Mouse (Mus musculus): ENCODE measurements around the gene Aacs. TPM values are rescaled to one million over a fixed set of nuclear protein-coding genes. Genes with fewer than 3 reads are reported as not detected.

The Aacs gene
- polyA plus RNA-seq, 1 experiment from 2014 or later = 13.7 TPM

- Histone ChIP-seq H3K9ac (ENCODE audit: low read depth, low read length) (no peak overlapping the region), H3K9me3 (ENCODE audit: control insufficient read depth) (no peaks in the 10 kb centered on the region), H3K36me3 (ENCODE audit: control insufficient read depth, insufficient read depth) (no peaks in the 10 kb centered on the region), H3K4me2 (replicated peaks; ENCODE audit: low read depth) (no peak overlapping the region), H3K27ac (ENCODE audit: low read depth, low read length) (no peak overlapping the region), H3K4me3 (ENCODE audit: low read depth, low read length) (no peak overlapping the region), H3K27me3 (replicated peaks; ENCODE audit: control insufficient read depth, insufficient read depth, low read length) (no peaks in the 10 kb centered on the region), H3K4me1 (replicated peaks; ENCODE audit: control insufficient read depth, insufficient read depth, low read length) (no peaks in the 10 kb centered on the region)
- ATAC-seq = no peak
- WGBS = 48% methylated on average over 10 of the region's 10 CpGs
- peak; percentile 76 for TF ChIP-seq CTCF (IDR thresholded peaks at IDR 0.05; ENCODE audit: low read depth)
Measured at GRCm38 (mm10) chr5:125461868-125462445, 13.7 kb upstream of the Aacs start.

- no peaks in the 10 kb centered on the region for H3K36me3 ChIP-seq (ENCODE audit: control insufficient read depth, insufficient read depth)
- H3K4me1 ChIP-seq (replicated peaks; ENCODE audit: control insufficient read depth, insufficient read depth, low read length) = no peaks in the 10 kb centered on the region
- no peaks in the 10 kb centered on the region for H3K27me3 ChIP-seq (replicated peaks; ENCODE audit: control insufficient read depth, insufficient read depth, low read length)
- no peak for ATAC-seq
- H3K9ac ChIP-seq (ENCODE audit: low read depth, low read length) = no peak overlapping the region
- peak overlapping the region; percentile 64 for H3K4me2 ChIP-seq (replicated peaks; ENCODE audit: low read depth)
- no peak overlapping the region for H3K4me3 ChIP-seq (ENCODE audit: low read depth, low read length)
- H3K9me3 ChIP-seq (ENCODE audit: control insufficient read depth) = no peaks in the 10 kb centered on the region
- H3K27ac ChIP-seq (ENCODE audit: low read depth, low read length) = no peak overlapping the region
- 37% methylated on average over 7 of the region's 7 CpGs for whole genome bisulfite sequencing
- no peak for TF ChIP-seq CTCF (IDR thresholded peaks at IDR 0.05; ENCODE audit: low read depth)
Measured at GRCm38 (mm10) chr5:125465192-125465591, 10.4 kb upstream of the Aacs start.

- no peak overlapping the region for H3K9ac ChIP-seq (ENCODE audit: low read depth, low read length)
- peak; percentile 99 for ATAC-seq
- H3K4me2 ChIP-seq (replicated peaks; ENCODE audit: low read depth) = peak overlapping the region; percentile 64
- H3K27me3 ChIP-seq (replicated peaks; ENCODE audit: control insufficient read depth, insufficient read depth, low read length) = no peaks in the 10 kb centered on the region
- no peaks in the 10 kb centered on the region for H3K36me3 ChIP-seq (ENCODE audit: control insufficient read depth, insufficient read depth)
- peak overlapping the region; percentile 16; the same call in 1 of the 2 replicates for H3K4me3 ChIP-seq (ENCODE audit: low read depth, low read length)
- TF ChIP-seq CTCF (IDR thresholded peaks at IDR 0.05; ENCODE audit: low read depth) = no peak
- H3K4me1 ChIP-seq (replicated peaks; ENCODE audit: control insufficient read depth, insufficient read depth, low read length) = no peaks in the 10 kb centered on the region
- no peak overlapping the region for H3K27ac ChIP-seq (ENCODE audit: low read depth, low read length)
- no peaks in the 10 kb centered on the region for H3K9me3 ChIP-seq (ENCODE audit: control insufficient read depth)
- under 1% methylated on average over 25 of the region's 25 CpGs for WGBS
Measured at GRCm38 (mm10) chr5:125465701-125466106, 9.9 kb upstream of the Aacs start.

- 74% methylated on average over 5 of the region's 5 CpGs for WGBS
- H3K4me3 ChIP-seq (ENCODE audit: low read depth, low read length) = no peak overlapping the region
- H3K4me1 ChIP-seq (replicated peaks; ENCODE audit: control insufficient read depth, insufficient read depth, low read length) = no peaks in the 10 kb centered on the region
- H3K4me2 ChIP-seq (replicated peaks; ENCODE audit: low read depth) = no peak overlapping the region
- H3K9me3 ChIP-seq (ENCODE audit: control insufficient read depth) = no peaks in the 10 kb centered on the region
- no peaks in the 10 kb centered on the region for H3K36me3 ChIP-seq (ENCODE audit: control insufficient read depth, insufficient read depth)
- ATAC-seq = no peak
- no peak overlapping the region for H3K9ac ChIP-seq (ENCODE audit: low read depth, low read length)
- no peak overlapping the region for H3K27ac ChIP-seq (ENCODE audit: low read depth, low read length)
- no peaks in the 10 kb centered on the region for H3K27me3 ChIP-seq (replicated peaks; ENCODE audit: control insufficient read depth, insufficient read depth, low read length)
- TF ChIP-seq CTCF (IDR thresholded peaks at IDR 0.05; ENCODE audit: low read depth) = no peak
Measured at GRCm38 (mm10) chr5:125466483-125466882, 9.1 kb upstream of the Aacs start.

- ATAC-seq = 0 out of 2 replicates have a peak, but pooled peaks have one; percentile 12
- H3K36me3 ChIP-seq (ENCODE audit: control insufficient read depth, insufficient read depth) = no peaks in the 10 kb centered on the region
- no peak overlapping the region for H3K9ac ChIP-seq (ENCODE audit: low read depth, low read length)
- no peaks in the 10 kb centered on the region for H3K4me1 ChIP-seq (replicated peaks; ENCODE audit: control insufficient read depth, insufficient read depth, low read length)
- H3K27ac ChIP-seq (ENCODE audit: low read depth, low read length) = no peak overlapping the region; the same call in 1 of the 2 replicates
- H3K9me3 ChIP-seq (ENCODE audit: control insufficient read depth) = no peaks in the 10 kb centered on the region
- H3K4me3 ChIP-seq (ENCODE audit: low read depth, low read length) = no peak overlapping the region
- H3K27me3 ChIP-seq (replicated peaks; ENCODE audit: control insufficient read depth, insufficient read depth, low read length) = no peaks in the 10 kb centered on the region
- H3K4me2 ChIP-seq (replicated peaks; ENCODE audit: low read depth) = peak overlapping the region; percentile 24; the same call in 1 of the 2 replicates
- no peak for TF ChIP-seq CTCF (IDR thresholded peaks at IDR 0.05; ENCODE audit: low read depth)
- WGBS = 58% methylated on average over 14 of the region's 14 CpGs
Measured at GRCm38 (mm10) chr5:125467261-125467660, 8.4 kb upstream of the Aacs start.

- 90% methylated on average over 4 of the region's 4 CpGs for WGBS
- Histone ChIP-seq H3K27me3 (replicated peaks; ENCODE audit: control insufficient read depth, insufficient read depth, low read length) (no peaks in the 10 kb centered on the region), H3K4me3 (ENCODE audit: low read depth, low read length) (no peak overlapping the region), H3K4me2 (replicated peaks; ENCODE audit: low read depth) (no peak overlapping the region), H3K9ac (ENCODE audit: low read depth, low read length) (no peak overlapping the region), H3K27ac (ENCODE audit: low read depth, low read length) (no peak overlapping the region), H3K9me3 (ENCODE audit: control insufficient read depth) (no peaks in the 10 kb centered on the region), H3K36me3 (ENCODE audit: control insufficient read depth, insufficient read depth) (no peaks in the 10 kb centered on the region), H3K4me1 (replicated peaks; ENCODE audit: control insufficient read depth, insufficient read depth, low read length) (no peaks in the 10 kb centered on the region)
- ATAC-seq = no peak
- no peak for TF ChIP-seq CTCF (IDR thresholded peaks at IDR 0.05; ENCODE audit: low read depth)
Measured at GRCm38 (mm10) chr5:125470713-125471112, 4.9 kb upstream of the Aacs start.
